Mouse (Mus musculus) mammary gland, adult 2 months (tissue): ENCODE data around the gene Rho. TPM values are rescaled to one million over a fixed set of nuclear protein-coding genes. Genes with fewer than 3 reads are reported as not detected.

Experiments
- polyA plus RNA-seq: library from polyadenylated mRNA; depleted of rRNA; stranded (reverse); fragments of >200 nt; gene quantifications from 2 replicates; pipeline ENCODE4 v1.2.3, GENCODE M21; 2012; ENCODE audit warnings: low replicate concordance; rRNA removed

Gene Rho
- polyA plus RNA-seq = 0.96 and 1.1 TPM in 2 replicates

DNA sequence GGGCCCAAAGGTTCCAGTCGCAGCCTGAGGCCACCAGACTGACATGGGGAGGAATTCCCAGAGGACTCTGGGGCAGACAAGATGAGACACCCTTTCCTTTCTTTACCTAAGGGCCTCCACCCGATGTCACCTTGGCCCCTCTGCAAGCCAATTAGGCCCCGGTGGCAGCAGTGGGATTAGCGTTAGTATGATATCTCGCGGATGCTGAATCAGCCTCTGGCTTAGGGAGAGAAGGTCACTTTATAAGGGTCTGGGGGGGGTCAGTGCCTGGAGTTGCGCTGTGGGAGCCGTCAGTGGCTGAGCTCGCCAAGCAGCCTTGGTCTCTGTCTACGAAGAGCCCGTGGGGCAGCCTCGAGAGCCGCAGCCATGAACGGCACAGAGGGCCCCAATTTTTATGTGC, at the start of gene Rho:
Rho (plus strand) TSS at position 110 of the 400 bp plus-strand sequence.

GRCm38 (mm10) chr6:115944638-115945037, 13.1 kb downstream of the Rho start, which contains the start of gene H1foo:
Gene H1foo (plus strand): TSS chr6:115944938.

Other genes starting within 250 kb of the Rho start
- gene Tmem40, start 169.3 kb upstream of the Rho start, polyA plus RNA-seq = 11.9 and 12.9 TPM in 2 replicates
- 7.9 and 18.1 TPM in 2 replicates for gene Cand2, start 157.2 kb upstream of the Rho start, polyA plus RNA-seq
- 378 and 610 TPM in 2 replicates for gene Rpl32, start 123.0 kb upstream of the Rho start, polyA plus RNA-seq
- gene Efcab12, start 93.3 kb upstream of the Rho start, polyA plus RNA-seq = 0.18 and 0.29 TPM in 2 replicates
- gene Mbd4, start 78.4 kb upstream of the Rho start, polyA plus RNA-seq = 1.7 and 3.5 TPM in 2 replicates
- 8.3 and 11.2 TPM in 2 replicates for gene Ift122, start 78.3 kb upstream of the Rho start, polyA plus RNA-seq
- gene H1foo, start 13.2 kb downstream of the Rho start, polyA plus RNA-seq = not detected in 2 replicates
- 107 and 185 TPM in 2 replicates for gene Plxnd1, start 63.3 kb downstream of the Rho start, polyA plus RNA-seq